Mouse (Mus musculus) embryonic facial prominence, embryonic 13.5 days (tissue): ENCODE data around the gene Sult4a1. TPM values are rescaled to one million over a fixed set of nuclear protein-coding genes. Genes with fewer than 3 reads are reported as not detected.

Source experiments
- ATAC-seq: fragments of 200-750 bp; cut with Nextera tagmentation; 2 replicates; pipeline ENCODE4 v1.8.0; 2017; ENCODE audit warnings: low read depth; ENCODE audit not compliant: insufficient number of reproducible peaks, insufficient read depth, low FRiP score, low TSS enrichment
- H3K27ac ChIP-seq: fragments of 300-500 bp; sonication (generic); 2 replicates; pipeline ENCODE4 v1.5.1; 2015; ENCODE audit warnings: moderate library complexity, mild to moderate bottlenecking, inconsistent platforms
- H3K27me3 ChIP-seq: fragments of 300-500 bp; sonication (generic); 2 replicates; pipeline ENCODE4 v1.6.1; 2015; ENCODE audit warnings: mild to moderate bottlenecking, inconsistent platforms
- H3K36me3 ChIP-seq: fragments of 300-500 bp; sonication (generic); 2 replicates; pipeline ENCODE4 v1.6.1; 2015; ENCODE audit warnings: mild to moderate bottlenecking, inconsistent platforms
- H3K4me1 ChIP-seq: fragments of 300-500 bp; sonication (generic); 2 replicates; pipeline ENCODE4 v1.6.1; 2015; ENCODE audit warnings: inconsistent platforms
- H3K4me2 ChIP-seq: fragments of 300-500 bp; sonication (generic); 2 replicates; pipeline ENCODE4 v1.6.1; 2015; ENCODE audit warnings: moderate library complexity, mild to moderate bottlenecking, inconsistent platforms
- H3K4me3 ChIP-seq: fragments of 300-500 bp; sonication (generic); 2 replicates; pipeline ENCODE4 v1.5.1; 2015; ENCODE audit warnings: mild to moderate bottlenecking, inconsistent platforms
- H3K9ac ChIP-seq: fragments of 300-500 bp; sonication (generic); 2 replicates; pipeline ENCODE4 v1.6.1; 2015; ENCODE audit warnings: mild to moderate bottlenecking, inconsistent platforms
- H3K9me3 ChIP-seq: fragments of 300-500 bp; sonication (generic); 2 replicates; pipeline ENCODE4 v1.6.1; 2016; ENCODE audit warnings: inconsistent platforms
- WGBS: fragments of 180-500 bp; shearing (Covaris S2); methylation state at CpG from one replicate; pipeline ENCODE4 v1.1.7; 2015; ENCODE audit warnings: mixed read lengths; 5-methylcytosine and 5-hydroxymethylcytosine counted together
- polyA plus RNA-seq: library from polyadenylated mRNA; unstranded; fragments of >200 nt; fragmentation: Nextera tagmentation; extraction: Ambion mirVana; gene quantifications from 2 replicates; pipeline ENCODE4 v1.2.1, GENCODE M21; 2015

Sult4a1 gene
- polyA plus RNA-seq, 1 experiment from 2014 or later, result 5.1 TPM

- H3K4me2 ChIP-seq, result no peak overlapping the region
- no peaks in the 10 kb centered on the region for H3K9me3 ChIP-seq
- 63% methylated on average over 7 of the region's 7 CpGs for WGBS
- ATAC-seq, result no peak
- no peak overlapping the region for H3K4me3 ChIP-seq
- H3K9ac ChIP-seq, result no peak overlapping the region
- H3K36me3 ChIP-seq, result no peaks in the 10 kb centered on the region
- H3K27me3 ChIP-seq, result no peaks in the 10 kb centered on the region
- H3K4me1 ChIP-seq, result no peaks in the 10 kb centered on the region
- H3K27ac ChIP-seq, result no peak overlapping the region
These were observed 10.6 kb downstream of the Sult4a1 start for GRCm38 (mm10) chr15:84094921-84095320.

- Histone ChIP-seq H3K4me2 (no peak overlapping the region), H3K36me3 (no peaks in the 10 kb centered on the region), H3K4me1 (no peaks in the 10 kb centered on the region), H3K4me3 (no peak overlapping the region), H3K9ac (no peak overlapping the region), H3K27ac (no peak overlapping the region), H3K27me3 (no peaks in the 10 kb centered on the region), H3K9me3 (no peaks in the 10 kb centered on the region)
- 59% methylated on average over 9 of the region's 9 CpGs for WGBS
- ATAC-seq, result no peak
These were observed 18.8 kb downstream of the Sult4a1 start for GRCm38 (mm10) chr15:84086775-84087174.

GRCm38 (mm10) chr15:84086364-84086763 is 19.2 kb downstream of the Sult4a1 start:
- Histone ChIP-seq H3K4me1 (no peaks in the 10 kb centered on the region), H3K4me2 (no peak overlapping the region), H3K27ac (no peak overlapping the region), H3K4me3 (no peak overlapping the region), H3K36me3 (no peaks in the 10 kb centered on the region), H3K27me3 (no peaks in the 10 kb centered on the region), H3K9me3 (no peaks in the 10 kb centered on the region), H3K9ac (no peak overlapping the region)
- ATAC-seq, result no peak
- 34% methylated on average over 12 of the region's 12 CpGs for WGBS

- Histone ChIP-seq H3K27me3 (peaks cover 5% of the 10 kb centered on the region), H3K4me1 (no peaks in the 10 kb centered on the region), H3K27ac (no peak overlapping the region), H3K4me3 (no peak overlapping the region), H3K9ac (no peak overlapping the region), H3K9me3 (no peaks in the 10 kb centered on the region), H3K36me3 (no peaks in the 10 kb centered on the region), H3K4me2 (no peak overlapping the region)
- ATAC-seq, result no peak
- 82% methylated on average over 7 of the region's 7 CpGs for WGBS
These were observed 25.5 kb downstream of the Sult4a1 start for GRCm38 (mm10) chr15:84080069-84080468.

GRCm38 (mm10) chr15:84079519-84079918 is 26.0 kb downstream of the Sult4a1 start:
- no peak overlapping the region for H3K4me3 ChIP-seq
- H3K27ac ChIP-seq, result no peak overlapping the region
- ATAC-seq, result no peak
- H3K9me3 ChIP-seq, result no peaks in the 10 kb centered on the region
- no peak overlapping the region for H3K9ac ChIP-seq
- H3K4me1 ChIP-seq, result peaks cover 5% of the 10 kb centered on the region
- no peaks in the 10 kb centered on the region for H3K36me3 ChIP-seq
- peaks cover 10% of the 10 kb centered on the region for H3K27me3 ChIP-seq
- no peak overlapping the region for H3K4me2 ChIP-seq
- 83% methylated on average over 2 of the region's 2 CpGs for WGBS

GRCm38 (mm10) chr15:84078667-84079066 is 26.9 kb downstream of the Sult4a1 start:
- Histone ChIP-seq H3K4me1 (peaks cover 7% of the 10 kb centered on the region), H3K4me2 (no peak overlapping the region), H3K27me3 (peaks cover 16% of the 10 kb centered on the region), H3K4me3 (no peak overlapping the region), H3K9ac (no peak overlapping the region), H3K27ac (no peak overlapping the region), H3K36me3 (no peaks in the 10 kb centered on the region), H3K9me3 (no peaks in the 10 kb centered on the region)
- 83% methylated on average over 13 of the region's 13 CpGs for WGBS
- no peak for ATAC-seq

- WGBS, result 62% methylated on average over 17 of the region's 17 CpGs
These were observed 28.4 kb downstream of the Sult4a1 start for GRCm38 (mm10) chr15:84077151-84077550.

GRCm38 (mm10) chr15:84074705-84075185 is 30.8 kb downstream of the Sult4a1 start:
- 13% methylated on average over 17 of the region's 17 CpGs for WGBS
- Histone ChIP-seq H3K36me3 (no peaks in the 10 kb centered on the region), H3K9me3 (no peaks in the 10 kb centered on the region), H3K4me2 (peak overlapping the region; percentile 30), H3K9ac (no peak overlapping the region), H3K4me3 (no peak overlapping the region), H3K27ac (no peak overlapping the region), H3K4me1 (peaks cover 13% of the 10 kb centered on the region), H3K27me3 (peaks cover 48% of the 10 kb centered on the region)
- 0 out of 2 replicates have a peak, but pooled peaks have one; percentile 17 for ATAC-seq

More at GRCm38 (mm10) chr15:84077151-84077550, 28.4 kb downstream of the Sult4a1 start:
- H3K36me3 ChIP-seq, result no peaks in the 10 kb centered on the region
- H3K4me1 ChIP-seq, result peaks cover 7% of the 10 kb centered on the region
- H3K4me2 ChIP-seq, result no peak overlapping the region
- H3K27ac ChIP-seq, result no peak overlapping the region
- H3K4me3 ChIP-seq, result no peak overlapping the region
- no peaks in the 10 kb centered on the region for H3K9me3 ChIP-seq
- H3K27me3 ChIP-seq, result peaks cover 29% of the 10 kb centered on the region
- no peak overlapping the region for H3K9ac ChIP-seq
- no peak for ATAC-seq

GRCm38 (mm10) chr15:84073911-84074704 is 31.4 kb downstream of the Sult4a1 start:
- Histone ChIP-seq H3K36me3 (no peaks in the 10 kb centered on the region), H3K4me3 (no peak overlapping the region), H3K27me3 (peaks cover 54% of the 10 kb centered on the region), H3K27ac (no peak overlapping the region), H3K4me1 (peaks cover 14% of the 10 kb centered on the region), H3K4me2 (peak overlapping the region; percentile 30), H3K9me3 (no peaks in the 10 kb centered on the region), H3K9ac (no peak overlapping the region)
- no peak for ATAC-seq
- WGBS, result 7% methylated on average over 14 of the region's 15 CpGs

GRCm38 (mm10) chr15:84073058-84073457 is 32.5 kb downstream of the Sult4a1 start:
- Histone ChIP-seq H3K27me3 (peaks cover 65% of the 10 kb centered on the region), H3K4me3 (no peak overlapping the region)
- 21% methylated on average over 8 of the region's 8 CpGs for WGBS

GRCm38 (mm10) chr15:84072226-84072625 is 33.3 kb downstream of the Sult4a1 start:
- Histone ChIP-seq H3K4me2 (no peak overlapping the region), H3K9ac (no peak overlapping the region), H3K27ac (no peak overlapping the region), H3K36me3 (no peaks in the 10 kb centered on the region), H3K9me3 (no peaks in the 10 kb centered on the region), H3K4me1 (peaks cover 14% of the 10 kb centered on the region), H3K27me3 (peaks cover 73% of the 10 kb centered on the region), H3K4me3 (no peak overlapping the region)
- no peak for ATAC-seq
- WGBS, result 25% methylated on average over 7 of the region's 7 CpGs

More at GRCm38 (mm10) chr15:84073058-84073457, 32.5 kb downstream of the Sult4a1 start:
- Histone ChIP-seq H3K4me1 (peaks cover 14% of the 10 kb centered on the region), H3K27ac (no peak overlapping the region), H3K4me2 (no peak overlapping the region), H3K9me3 (no peaks in the 10 kb centered on the region), H3K9ac (no peak overlapping the region), H3K36me3 (no peaks in the 10 kb centered on the region)
- no peak for ATAC-seq

GRCm38 (mm10) chr15:84070116-84070676 is 35.4 kb downstream of the Sult4a1 start:
- Histone ChIP-seq H3K4me2 (peak overlapping the region; percentile 39), H3K4me3 (no peak overlapping the region), H3K4me1 (peaks cover 15% of the 10 kb centered on the region), H3K27me3 (peaks cover 85% of the 10 kb centered on the region), H3K36me3 (no peaks in the 10 kb centered on the region), H3K9me3 (peaks cover 5% of the 10 kb centered on the region), H3K27ac (no peak overlapping the region), H3K9ac (no peak overlapping the region)
- under 1% methylated on average over 13 of the region's 13 CpGs for WGBS
- ATAC-seq, result no peak
